Mouse (Mus musculus): ENCODE results near the gene Pnlip. TPM values are rescaled to one million over a fixed set of nuclear protein-coding genes. Genes with fewer than 3 reads are reported as not detected.

The Pnlip gene
- total RNA-seq (2015): not detected in 2 replicates
- total RNA-seq (2017): not detected in 2 replicates

GRCm38 (mm10) chr19:58652198-58652597 lies at the start of gene Pnlip:
Gene Pnlip, plus strand, starts transcription at chr19:58652498.
- no peak for ATAC-seq (ENCODE audit: poor library complexity, severe bottlenecking)

- ATAC-seq (ENCODE audit: poor library complexity, severe bottlenecking): no peak
These were observed 42.6 kb upstream of the Pnlip start for GRCm38 (mm10) chr19:58609716-58610115.

- ATAC-seq (ENCODE audit: poor library complexity, severe bottlenecking): no peak
These were observed 39.6 kb upstream of the Pnlip start for GRCm38 (mm10) chr19:58612745-58613144.

- ATAC-seq (ENCODE audit: poor library complexity, severe bottlenecking): no peak
These were observed 35.7 kb upstream of the Pnlip start for GRCm38 (mm10) chr19:58616606-58617005.

GRCm38 (mm10) chr19:58620661-58621060 lies 31.6 kb upstream of the Pnlip start:
- no peak for ATAC-seq (ENCODE audit: poor library complexity, severe bottlenecking)

GRCm38 (mm10) chr19:58621646-58622045 lies 30.7 kb upstream of the Pnlip start:
- ATAC-seq (ENCODE audit: poor library complexity, severe bottlenecking): no peak

GRCm38 (mm10) chr19:58624799-58625198 lies 27.5 kb upstream of the Pnlip start:
- ATAC-seq (ENCODE audit: poor library complexity, severe bottlenecking): no peak

- ATAC-seq (ENCODE audit: poor library complexity, severe bottlenecking): no peak
These were observed 26.9 kb upstream of the Pnlip start for GRCm38 (mm10) chr19:58625254-58625947.

GRCm38 (mm10) chr19:58627406-58628337 lies 24.6 kb upstream of the Pnlip start:
- ATAC-seq (ENCODE audit: poor library complexity, severe bottlenecking): no peak

GRCm38 (mm10) chr19:58629351-58629773 lies 22.9 kb upstream of the Pnlip start:
- ATAC-seq (ENCODE audit: poor library complexity, severe bottlenecking): no peak

- no peak for ATAC-seq (ENCODE audit: poor library complexity, severe bottlenecking)
These were observed 2.3 kb upstream of the Pnlip start for GRCm38 (mm10) chr19:58650036-58650435.

- no peak for ATAC-seq (ENCODE audit: poor library complexity, severe bottlenecking)
These were observed 9.8 kb downstream of the Pnlip start for GRCm38 (mm10) chr19:58662098-58662497.

GRCm38 (mm10) chr19:58663317-58663716 lies 11.0 kb downstream of the Pnlip start:
- no peak for ATAC-seq (ENCODE audit: poor library complexity, severe bottlenecking)

- ATAC-seq (ENCODE audit: poor library complexity, severe bottlenecking): no peak
These were observed 12.6 kb downstream of the Pnlip start for GRCm38 (mm10) chr19:58664901-58665300.

- no peak for ATAC-seq (ENCODE audit: poor library complexity, severe bottlenecking)
These were observed 22.3 kb downstream of the Pnlip start for GRCm38 (mm10) chr19:58674644-58675043.

GRCm38 (mm10) chr19:58677117-58677516 lies 24.8 kb downstream of the Pnlip start:
- ATAC-seq (ENCODE audit: poor library complexity, severe bottlenecking): no peak

GRCm38 (mm10) chr19:58688933-58689332 lies 36.6 kb downstream of the Pnlip start:
- ATAC-seq (ENCODE audit: poor library complexity, severe bottlenecking): no peak

GRCm38 (mm10) chr19:58695314-58695713 lies 43.0 kb downstream of the Pnlip start:
- no peak for ATAC-seq (ENCODE audit: poor library complexity, severe bottlenecking)

- no peak for ATAC-seq (ENCODE audit: poor library complexity, severe bottlenecking)
These were observed 43.9 kb downstream of the Pnlip start for GRCm38 (mm10) chr19:58696235-58696634.

- ATAC-seq (ENCODE audit: poor library complexity, severe bottlenecking): no peak
These were observed 52.3 kb downstream of the Pnlip start for GRCm38 (mm10) chr19:58704556-58704955.

- ATAC-seq (ENCODE audit: poor library complexity, severe bottlenecking): no peak
These were observed 56.3 kb downstream of the Pnlip start for GRCm38 (mm10) chr19:58708611-58709010.

- no peak for ATAC-seq (ENCODE audit: poor library complexity, severe bottlenecking)
These were observed 65.6 kb downstream of the Pnlip start for GRCm38 (mm10) chr19:58717925-58718324.
